Mouse (Mus musculus): ENCODE results near the gene Mas1.
"Not testable (repeated sequence)": the region's sequence is repeated elsewhere in the genome, so short reads cannot be mapped to it uniquely, and the experiment has no call there.

The Mas1 gene

DNA sequence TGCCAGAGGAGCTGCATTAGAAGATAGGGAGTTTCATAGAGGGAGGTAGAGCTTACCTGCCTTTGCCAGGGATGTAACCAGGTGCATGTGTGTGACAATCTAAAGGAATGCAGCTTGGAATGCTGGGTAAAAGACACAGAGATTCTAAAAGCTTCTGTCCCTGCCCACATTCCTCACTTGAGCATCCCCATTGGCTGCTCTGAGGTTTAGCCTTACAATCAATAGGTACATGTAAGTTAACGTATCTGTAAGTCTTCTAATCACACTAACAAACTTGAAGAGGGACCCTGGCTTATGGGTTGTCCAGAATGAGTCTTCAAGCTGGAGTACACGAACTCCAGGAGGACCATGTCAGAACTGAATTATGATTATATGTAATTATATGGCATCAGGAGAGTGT is at the start of gene Mas1:
Mas1 (minus strand) TSS at position 101 of the 400 bp plus-strand sequence.
- no peak for DNase-seq (ENCODE audit: low read depth)

DNA sequence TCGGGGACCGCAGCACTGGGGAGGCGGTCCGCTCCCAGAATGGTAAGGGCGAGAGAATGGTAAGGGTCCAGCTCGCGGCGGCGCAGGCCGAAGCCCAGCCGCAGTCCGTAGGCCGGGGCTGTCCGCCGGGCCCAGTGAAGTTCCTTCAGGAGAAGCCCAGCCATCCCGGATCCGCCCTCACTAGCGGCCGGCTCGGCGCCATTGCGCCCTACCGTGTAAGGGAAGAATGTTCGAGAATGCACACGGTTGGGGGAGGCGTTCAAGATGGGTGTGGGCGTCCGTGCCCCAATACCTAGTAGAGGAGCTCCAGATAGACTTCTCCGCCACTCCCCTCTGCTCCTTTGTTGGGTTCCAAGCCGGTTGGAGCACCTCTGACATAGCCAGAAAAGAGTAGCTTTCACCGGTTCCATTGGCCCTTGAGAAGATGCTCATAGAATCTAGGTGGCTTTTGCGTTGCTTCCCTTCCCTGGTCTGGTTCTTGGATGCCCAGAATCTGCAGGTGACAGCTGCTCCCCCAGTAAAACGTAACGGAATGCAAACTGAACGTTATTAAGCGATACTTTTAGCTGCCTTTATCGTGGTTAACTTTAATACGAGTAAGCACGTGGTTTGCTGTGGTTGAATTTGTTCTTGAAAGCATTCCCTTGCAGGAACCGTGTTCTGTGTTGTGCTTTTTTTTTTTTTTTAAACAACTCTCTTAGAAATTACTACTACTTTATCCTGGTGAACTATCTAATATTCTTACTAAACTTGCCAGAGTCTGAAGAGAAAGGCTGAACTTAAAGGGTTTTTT is 48.8 kb upstream of the Mas1 start:
- no peak for DNase-seq (ENCODE audit: low read depth)

DNA sequence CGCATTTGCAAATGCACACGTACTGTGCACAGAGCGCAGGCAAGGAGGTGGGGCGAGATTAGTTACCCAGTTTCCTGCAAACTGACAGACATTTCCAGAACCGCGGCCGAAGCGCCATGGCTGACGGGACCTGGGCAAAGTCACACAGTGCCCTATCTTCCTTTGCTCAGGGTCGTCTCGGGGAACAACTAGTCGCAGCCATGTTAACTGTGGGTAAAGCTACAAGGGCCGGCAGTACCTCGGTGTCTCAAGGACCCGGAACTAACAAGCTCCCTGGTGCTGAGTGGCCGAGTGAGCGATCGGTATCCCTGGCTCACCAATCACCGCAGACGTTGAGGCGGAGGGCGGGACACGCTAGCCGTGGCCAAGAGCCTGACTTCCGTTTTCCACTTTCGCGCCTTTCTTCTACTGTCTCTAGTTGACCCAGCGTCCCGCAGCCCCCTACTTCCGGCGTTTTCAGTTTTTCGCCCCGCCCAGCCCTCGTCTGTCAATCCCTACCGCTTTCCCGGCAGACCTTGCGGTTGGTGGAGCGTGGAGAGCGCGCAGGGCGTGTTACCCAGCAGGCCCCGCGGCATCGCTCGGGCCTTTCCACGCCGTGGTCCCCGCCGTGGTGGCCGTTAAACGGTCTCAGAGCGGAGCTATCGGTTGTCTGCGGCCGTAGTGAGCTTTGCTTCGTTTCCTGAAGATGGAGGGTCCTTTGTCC is 48.1 kb upstream of the Mas1 start, which contains the start of gene Mrpl18:
Mrpl18 (minus strand) TSS at position 465 of the 703 bp plus-strand sequence.
- peak; percentile 99 for DNase-seq (ENCODE audit: low read depth)

DNA sequence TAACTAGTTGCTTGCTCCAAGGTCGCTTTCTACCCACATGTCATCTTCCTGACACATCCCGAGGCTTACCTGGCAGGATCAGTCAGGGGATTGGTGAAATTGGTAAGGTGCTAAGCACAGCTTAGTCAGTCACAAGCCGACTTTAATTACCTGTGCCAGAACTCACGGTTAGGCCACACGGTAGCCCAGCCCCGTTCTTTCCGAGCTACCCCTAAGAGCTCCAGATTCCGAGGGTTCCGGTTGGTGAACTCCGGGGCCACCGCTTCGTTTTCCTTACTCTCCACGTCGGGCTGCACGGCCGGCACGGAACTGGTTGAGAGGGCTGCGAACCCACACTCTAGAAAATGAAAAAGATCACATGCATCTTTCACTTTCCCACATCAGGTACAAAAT is 47.5 kb upstream of the Mas1 start, which contains the start of gene Tcp1:
Tcp1 (plus strand) TSS at position 214 of the 393 bp plus-strand sequence.
- DNase-seq (ENCODE audit: low read depth), result no peak

DNA sequence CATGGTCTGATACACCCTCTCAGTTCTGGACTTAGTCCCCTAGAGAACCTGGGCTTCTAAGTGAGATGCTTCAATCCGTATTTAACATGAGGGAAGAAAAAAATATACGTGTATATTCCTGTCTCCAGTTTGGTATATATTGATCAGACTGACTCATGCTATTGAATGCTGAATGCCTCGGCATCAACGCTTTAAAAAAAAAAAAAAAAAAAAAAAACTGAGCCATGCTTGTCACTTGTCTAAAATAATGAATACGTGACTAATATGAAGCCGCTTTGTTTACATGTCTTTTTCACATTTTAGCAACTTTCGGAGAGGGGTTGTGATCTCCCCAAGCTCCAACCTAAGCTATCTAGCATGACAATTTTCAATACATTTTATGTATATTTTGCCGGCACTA is 42.4 kb upstream of the Mas1 start:
- DNase-seq (ENCODE audit: low read depth), result no peak

DNA sequence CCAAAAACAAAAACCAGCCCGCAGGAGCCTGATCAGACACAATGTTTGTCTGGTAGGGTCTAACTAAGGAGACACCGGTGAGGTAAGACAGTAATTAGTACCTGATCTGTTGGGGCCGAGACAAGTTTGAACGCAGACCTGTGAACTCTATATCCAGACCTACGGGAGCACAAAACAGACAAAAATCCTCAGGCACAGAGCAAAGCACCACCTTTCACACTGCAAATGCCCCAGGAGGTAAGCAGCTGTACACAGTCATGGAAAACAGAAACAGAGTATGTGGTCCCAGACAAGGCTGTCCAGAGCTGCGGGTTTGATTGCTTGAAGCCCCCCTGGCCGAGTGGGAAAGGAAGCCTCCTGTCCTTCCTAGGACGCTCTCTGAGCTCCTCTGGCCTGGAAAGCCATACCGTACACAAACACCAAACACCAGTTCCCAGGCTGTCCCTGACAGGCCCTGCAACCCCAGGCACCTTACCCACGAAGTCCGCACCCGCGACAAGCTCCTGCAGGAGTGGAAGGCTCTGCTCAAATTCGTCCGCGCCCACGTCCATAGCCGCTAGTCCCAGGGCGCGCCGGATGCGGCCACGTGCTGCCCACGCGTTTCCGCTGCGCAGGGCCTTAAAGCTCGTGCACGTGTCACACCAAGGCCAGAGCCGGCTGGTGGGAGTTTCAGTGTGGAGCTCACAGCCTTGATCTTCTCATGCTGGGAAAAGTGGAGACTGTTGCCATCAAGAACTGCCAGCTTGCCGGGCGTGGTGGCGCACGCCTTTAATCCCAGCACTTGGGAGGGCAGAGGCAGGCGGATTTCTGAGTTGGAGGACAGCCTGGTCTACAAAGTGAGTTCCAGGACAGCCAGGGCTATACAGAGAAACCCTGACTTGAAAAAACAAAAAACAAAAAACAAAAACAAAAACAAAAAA is 41.7 kb upstream of the Mas1 start, which contains the start of gene Pnldc1:
Pnldc1 (minus strand) TSS at position 870 of the 920 bp plus-strand sequence.
- DNase-seq (ENCODE audit: low read depth), result no peak

DNA sequence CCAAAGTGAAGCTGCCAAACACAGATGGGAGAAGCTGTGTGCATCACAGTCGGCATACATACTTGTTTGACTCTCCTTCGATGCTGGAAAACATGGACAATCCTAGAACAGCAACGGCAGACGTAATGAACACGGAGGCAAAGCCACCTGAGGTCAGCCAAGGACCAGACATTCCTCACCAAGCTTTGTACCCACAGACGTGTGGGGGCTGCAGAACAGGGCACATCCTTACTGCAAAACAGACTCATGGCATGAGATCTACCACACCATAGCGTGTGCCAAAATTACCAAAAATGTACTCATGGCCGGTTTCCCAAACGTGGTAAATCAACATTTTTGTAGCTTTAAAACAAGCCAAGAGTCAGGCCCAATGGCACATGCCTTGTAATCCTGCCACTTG is 38.5 kb upstream of the Mas1 start:
- peak; percentile 82 for DNase-seq (ENCODE audit: low read depth)

DNA sequence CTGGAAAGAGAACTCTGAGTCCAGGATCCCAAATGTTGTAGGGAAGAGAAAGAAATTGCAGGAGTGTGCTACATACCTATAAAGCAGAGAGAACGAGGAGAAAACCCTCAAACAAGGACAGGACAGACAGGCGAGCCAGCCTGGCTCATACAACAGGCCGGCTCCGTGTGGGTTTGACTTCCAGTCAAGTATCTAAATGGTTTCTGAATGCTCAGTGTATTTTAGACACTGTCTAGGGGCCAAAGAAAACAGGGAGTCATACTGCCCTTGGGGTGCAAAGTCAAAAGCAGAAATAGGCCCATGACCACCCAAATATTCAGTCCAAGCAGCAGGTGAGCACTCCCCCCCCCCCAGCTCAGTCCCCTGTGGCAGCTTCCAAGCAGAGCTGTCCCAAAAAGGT is 37.9 kb upstream of the Mas1 start:
- DNase-seq (ENCODE audit: low read depth), result peak; percentile 64

DNA sequence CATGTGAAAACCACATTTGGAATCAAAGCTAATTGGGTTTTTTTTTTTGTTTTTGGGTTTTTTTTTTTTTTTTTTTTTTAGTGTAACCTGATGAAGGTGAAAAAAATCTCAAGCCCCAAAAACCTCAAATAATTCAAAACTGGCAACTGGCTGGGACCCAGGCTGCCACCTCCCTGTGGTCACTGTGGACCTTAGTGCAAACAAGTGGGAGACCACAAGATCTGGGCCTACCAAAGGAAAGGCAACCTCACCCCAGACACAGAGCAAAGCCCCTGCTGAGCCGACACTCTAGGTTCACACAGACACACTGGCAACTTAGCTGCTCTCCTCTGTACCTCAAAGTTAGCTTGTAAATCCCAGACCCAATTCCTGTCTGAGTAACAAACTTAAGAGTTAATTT is 36.4 kb upstream of the Mas1 start:
- peak; percentile 79 for DNase-seq (ENCODE audit: low read depth)

DNA sequence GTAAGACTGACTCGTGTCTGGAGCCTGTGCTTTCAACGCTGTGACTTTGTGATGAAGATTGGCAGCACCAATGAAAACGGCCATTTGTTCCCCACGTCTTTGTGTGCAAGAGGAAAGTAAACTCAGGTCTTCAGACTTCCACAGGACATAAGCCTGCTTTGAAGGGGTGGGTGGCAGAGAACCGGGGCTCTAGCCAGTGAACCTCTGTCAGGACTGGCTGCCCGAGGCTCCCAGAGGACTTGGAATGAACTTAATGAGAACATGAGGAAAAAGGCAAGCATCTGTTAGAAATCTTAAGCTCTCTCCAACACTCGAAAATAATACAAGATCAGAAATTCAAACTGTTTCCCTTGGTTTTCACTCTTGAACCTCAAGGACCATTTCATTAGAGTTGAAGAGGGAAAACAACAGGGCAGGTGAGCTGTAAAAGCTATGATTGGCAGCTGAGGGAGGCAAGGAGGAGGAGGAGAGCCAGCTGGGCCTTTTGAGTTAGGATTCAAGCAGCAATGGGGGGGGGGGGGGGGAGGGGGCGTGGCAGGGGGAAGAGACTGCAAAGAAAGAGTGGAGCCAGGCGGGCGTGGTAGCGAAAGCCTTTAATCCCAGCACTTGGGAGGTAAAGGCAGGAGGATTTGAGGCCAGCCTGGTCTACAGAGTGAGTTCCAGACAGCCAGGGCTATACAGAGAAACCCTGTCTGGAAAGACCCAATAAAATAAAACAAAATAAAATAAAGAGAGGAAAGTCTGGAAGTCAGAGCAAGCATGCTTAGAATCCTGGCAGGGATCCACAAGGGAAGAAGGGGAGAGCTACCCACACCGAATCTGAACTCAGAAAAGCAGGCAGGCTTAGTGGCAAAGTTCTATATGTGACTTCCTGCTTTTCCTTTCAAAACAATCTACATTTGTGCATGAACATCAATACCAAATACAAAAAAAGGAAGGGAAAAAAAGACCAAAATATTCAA is 35.7 kb upstream of the Mas1 start:
- DNase-seq (ENCODE audit: low read depth), result no peak

DNA sequence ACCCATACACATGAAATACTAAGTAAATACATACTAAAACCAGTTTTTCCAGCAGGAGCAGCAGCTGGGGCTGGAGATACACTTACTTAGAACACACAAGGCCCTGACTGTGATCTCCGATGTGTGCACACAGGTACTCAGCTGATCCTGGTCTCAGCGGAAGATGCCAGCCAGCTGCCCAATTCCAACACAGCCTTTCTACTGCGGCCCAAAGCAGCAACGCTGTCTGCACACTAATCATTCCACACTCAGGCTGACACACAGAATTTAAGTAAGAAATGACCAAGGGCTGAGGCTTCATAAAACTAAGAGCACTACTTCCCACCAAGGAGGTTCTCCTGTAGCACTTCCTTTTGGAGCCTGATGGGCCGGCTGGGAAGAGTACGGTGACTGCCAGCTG is 34.3 kb upstream of the Mas1 start:
- DNase-seq (ENCODE audit: low read depth), result no peak

DNA sequence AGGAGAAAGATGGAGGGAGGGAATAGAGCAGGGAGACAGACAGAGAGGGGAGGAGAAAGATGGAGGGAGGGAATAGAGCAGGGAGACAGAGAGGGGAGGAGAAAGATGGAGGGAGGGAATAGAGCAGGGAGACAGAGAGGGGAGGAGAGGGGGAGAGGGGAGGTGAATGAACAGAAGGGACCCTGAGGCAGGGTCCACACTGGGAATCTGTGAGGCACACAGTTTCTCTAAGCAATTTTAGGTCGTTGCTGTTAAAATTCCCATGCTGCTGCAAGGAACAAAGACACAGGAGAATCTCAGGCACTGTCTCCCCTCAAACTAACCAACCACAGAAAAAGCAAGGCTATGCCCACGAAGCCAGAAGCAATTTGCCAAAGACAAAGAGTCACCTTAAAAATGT is 30.7 kb upstream of the Mas1 start:
- not testable (repeated sequence) for DNase-seq (ENCODE audit: low read depth)

DNA sequence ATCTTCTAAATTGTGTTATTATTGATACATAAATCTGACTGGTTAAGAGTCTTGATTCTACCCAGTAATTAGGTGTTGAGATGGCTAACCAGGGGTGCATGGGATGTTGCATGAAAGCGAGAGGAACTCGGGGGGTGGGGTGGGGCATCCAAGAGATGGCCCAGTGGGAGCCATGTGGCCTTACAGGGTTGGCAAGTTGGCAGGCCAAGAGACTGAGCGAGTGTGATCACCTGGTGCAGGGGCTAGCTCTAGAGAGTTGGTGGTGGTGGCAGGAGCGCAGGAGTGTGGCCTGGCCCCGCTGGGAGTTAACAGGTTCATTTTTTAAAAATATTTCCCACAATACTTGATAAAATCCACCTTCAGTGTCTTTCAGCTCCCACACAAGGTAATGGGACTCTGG is 29.7 kb upstream of the Mas1 start:
- DNase-seq (ENCODE audit: low read depth), result no peak

DNA sequence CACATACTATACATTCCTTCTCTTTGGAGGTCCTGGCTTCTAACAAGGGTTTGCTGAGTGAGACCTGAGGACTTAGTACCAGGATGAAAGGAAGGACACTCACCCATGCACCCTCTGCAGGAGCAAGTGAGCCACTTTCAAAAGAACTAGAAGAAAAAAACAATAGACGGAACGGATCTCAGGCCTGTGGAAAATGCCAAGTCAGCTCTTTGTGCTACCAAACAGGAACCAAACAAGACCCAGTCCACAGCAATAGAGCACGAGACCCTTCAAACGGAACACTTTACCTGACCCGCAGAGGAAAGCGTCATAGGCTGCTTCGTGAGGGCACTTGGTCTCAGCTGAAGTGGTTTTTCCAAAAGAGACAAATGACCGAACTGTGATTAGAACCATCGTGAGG is 24.1 kb upstream of the Mas1 start:
- no peak for DNase-seq (ENCODE audit: low read depth)

DNA sequence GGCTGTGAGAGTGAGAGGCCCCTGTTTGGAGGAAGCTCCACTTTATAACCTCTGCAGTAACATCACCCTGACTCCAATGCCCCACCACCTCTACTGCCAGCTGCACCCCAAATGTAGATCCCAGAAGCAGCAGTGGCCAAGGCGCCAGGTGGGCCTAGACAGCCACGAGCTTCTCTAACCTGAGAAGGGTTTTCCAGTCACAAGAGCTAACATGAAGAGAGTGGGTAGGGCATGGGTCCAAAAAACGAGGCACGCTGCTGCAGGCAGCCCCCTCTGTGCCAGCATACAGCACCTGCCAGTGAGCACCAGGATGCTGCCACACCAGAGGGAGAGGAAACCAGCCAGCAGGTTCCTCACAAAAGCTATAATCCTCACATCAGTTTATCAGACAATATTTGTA is 23.1 kb upstream of the Mas1 start:
- no peak for DNase-seq (ENCODE audit: low read depth)

DNA sequence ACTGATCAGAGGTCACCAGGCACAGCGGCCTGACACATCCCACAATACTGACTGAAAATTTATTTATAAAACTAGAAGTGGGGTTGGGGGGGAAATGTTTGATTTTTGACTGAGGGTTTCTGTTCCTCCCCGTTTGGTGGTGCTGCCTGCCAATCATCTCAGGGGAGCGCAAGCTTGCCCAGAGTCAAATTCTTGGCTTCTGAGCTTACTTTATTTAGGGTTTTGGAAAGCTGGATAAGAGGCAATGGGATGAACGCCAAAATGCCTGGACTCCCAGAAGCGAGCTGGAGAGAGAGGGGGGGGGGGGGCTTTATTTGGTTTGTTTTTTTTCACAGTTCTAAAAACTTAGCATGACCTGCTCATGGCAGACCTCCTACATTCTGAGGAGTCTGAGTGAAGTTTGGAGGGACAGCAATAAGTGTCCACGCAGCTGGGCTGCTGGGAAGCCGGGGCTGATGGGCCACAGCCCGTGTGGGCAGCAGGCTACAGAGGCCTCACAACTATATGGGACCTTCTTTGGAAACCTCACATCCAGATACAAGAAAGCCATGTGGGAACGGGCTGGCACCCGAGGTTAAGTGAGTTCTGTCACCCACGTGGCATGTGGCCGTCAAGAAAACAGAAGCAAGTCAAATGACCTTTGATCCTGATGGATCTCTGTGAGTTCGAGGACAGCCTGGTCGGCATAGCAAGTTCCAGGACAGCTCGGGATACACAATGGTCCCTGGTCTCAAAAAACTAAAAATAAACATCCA is 19.3 kb upstream of the Mas1 start:
- DNase-seq (ENCODE audit: low read depth), result peak; percentile 43

DNA sequence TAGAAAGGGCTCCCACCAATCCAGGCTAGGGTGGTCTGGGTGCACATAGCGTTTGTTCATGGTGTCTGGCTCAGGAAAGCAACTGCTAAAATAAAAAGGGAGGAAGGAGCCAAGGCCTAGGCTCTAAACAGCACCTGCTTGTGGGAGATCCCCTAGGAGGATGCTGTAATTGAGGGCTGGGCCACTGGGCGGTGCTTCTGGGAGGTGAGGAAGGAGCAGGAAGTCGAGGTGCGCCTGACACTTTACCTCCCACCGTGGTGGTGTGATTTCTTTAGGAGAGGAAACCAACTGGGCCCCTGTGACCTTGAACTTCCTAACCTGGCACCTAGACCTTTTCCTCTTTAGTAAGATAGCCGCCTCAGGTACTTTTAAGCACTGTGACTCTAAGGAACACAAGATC is 18.7 kb upstream of the Mas1 start:
- no peak for DNase-seq (ENCODE audit: low read depth)

DNA sequence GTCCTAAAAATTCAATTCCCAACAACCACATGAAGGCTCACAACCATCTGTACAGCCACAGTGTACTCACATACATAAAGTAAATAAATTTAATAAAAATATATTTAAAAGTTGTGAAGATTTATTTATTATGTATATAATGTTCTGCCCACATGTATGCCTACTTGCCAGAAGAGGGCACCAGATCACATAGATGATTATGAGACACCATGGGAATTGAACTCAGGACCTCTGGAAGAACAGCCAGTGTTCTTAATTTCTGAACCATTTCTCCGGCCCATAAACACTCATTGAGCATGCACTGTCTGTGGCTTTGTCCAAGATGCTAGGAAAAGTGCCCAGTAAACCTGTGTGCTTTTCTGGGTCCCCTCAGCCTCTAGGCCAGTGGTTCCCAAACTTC is 13.3 kb upstream of the Mas1 start:
- DNase-seq (ENCODE audit: low read depth), result no peak

DNA sequence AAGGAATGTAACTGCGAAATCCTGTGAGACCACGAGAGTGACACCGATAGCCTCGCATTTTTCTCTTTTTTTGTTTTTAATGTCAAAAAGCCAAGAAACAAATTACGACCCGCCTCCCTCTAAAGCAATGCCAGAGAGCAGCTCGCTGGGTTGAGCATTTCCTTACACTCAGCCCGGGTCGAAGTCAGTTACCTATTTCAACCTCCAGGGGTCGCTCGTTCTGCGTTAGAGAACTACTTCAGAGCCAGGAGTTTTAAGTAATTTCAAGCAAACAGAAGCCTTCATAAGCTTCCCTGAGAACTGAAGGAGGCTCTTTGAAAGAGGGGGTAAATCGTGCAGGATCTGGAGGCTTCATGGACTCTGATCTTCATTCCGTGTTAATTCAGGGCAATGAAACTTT is 12.2 kb upstream of the Mas1 start:
- DNase-seq (ENCODE audit: low read depth), result peak; percentile 62

DNA sequence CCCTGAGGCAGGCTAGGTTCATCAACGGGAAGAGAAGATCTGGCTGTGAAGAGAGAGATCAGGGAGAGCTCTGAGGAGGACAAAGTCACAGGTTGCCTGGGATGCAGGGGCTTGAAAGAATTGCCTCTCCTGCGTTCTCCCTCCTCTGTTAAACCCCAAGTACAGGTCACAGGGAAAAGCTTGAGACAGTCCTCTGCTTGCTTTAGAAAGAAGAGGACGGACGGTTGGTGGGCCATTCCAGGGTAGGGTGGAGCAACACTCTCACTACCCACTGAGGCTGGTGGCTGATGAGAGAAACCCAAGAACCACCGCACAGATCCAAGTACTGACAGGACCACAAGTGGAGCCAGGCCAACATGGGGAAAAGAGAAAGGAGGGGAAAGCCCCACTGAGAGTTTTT is 7.8 kb upstream of the Mas1 start, which contains the start of gene Mrgprh:
Mrgprh (plus strand) TSS at position 301 of the 400 bp plus-strand sequence.
- no peak for DNase-seq (ENCODE audit: low read depth)
